Mouse (Mus musculus) CH12.LX (cell line): ENCODE data around the gene Zfp263.

ENCODE experiments used
- CTCF ChIP-seq, 2 experiments: IDR thresholded peaks in 1 of 2; conservative IDR thresholded peaks in 1 of 2; 2 replicates each; pipeline ENCODE4 v1.5.1; 2011 to 2012; ENCODE audit warnings: low read depth in 2 of 2, low read length in 2 of 2, improper control_type of control experiment in 1 of 2, inconsistent platforms in 1 of 2, mild to moderate bottlenecking in 1 of 2, moderate library complexity in 1 of 2
- E2F4 ChIP-seq: IDR thresholded peaks from 2 replicates; pipeline ENCODE4 v1.6.1; 2011; ENCODE audit warnings: low read depth, low read length, improper control_type of control experiment; ENCODE audit not compliant: insufficient replicate concordance
- GABPA ChIP-seq: IDR thresholded peaks from 2 replicates; pipeline ENCODE4 v1.6.1; 2012; ENCODE audit warnings: low read depth, low read length, improper control_type of control experiment, inconsistent platforms; ENCODE audit not compliant: insufficient replicate concordance
- JUN ChIP-seq: IDR thresholded peaks from 2 replicates; pipeline ENCODE4 v1.6.1; 2011; ENCODE audit warnings: low read depth, mild to moderate bottlenecking, low read length, improper control_type of control experiment, moderate library complexity; ENCODE audit not compliant: insufficient read depth
- MAX ChIP-seq: IDR thresholded peaks from 2 replicates; pipeline ENCODE4 v1.6.1; 2011; ENCODE audit warnings: low read length, improper control_type of control experiment
- MYC ChIP-seq: IDR thresholded peaks from 2 replicates; pipeline ENCODE4 v1.6.1; 2011; ENCODE audit warnings: low read depth, mild to moderate bottlenecking, improper control_type of control experiment, low read length
- NRF1 ChIP-seq: IDR thresholded peaks from 2 replicates; pipeline ENCODE4 v1.6.1; 2014; ENCODE audit warnings: low read depth, mild to moderate bottlenecking, inconsistent platforms, low read length, improper control_type of control experiment, moderate library complexity
- POLR2A ChIP-seq: IDR thresholded peaks from 2 replicates; pipeline ENCODE4 v1.6.1; 2011; ENCODE audit warnings: low read depth, mild to moderate bottlenecking, improper control_type of control experiment, low read length
- TCF12 ChIP-seq: IDR thresholded peaks from 2 replicates; pipeline ENCODE4 v1.6.1; 2014; ENCODE audit warnings: low read depth, mild to moderate bottlenecking, inconsistent platforms, low read length, improper control_type of control experiment
- UBTF ChIP-seq: IDR thresholded peaks from 2 replicates; pipeline ENCODE4 v1.6.1; 2012; ENCODE audit warnings: low read depth, mild to moderate bottlenecking, inconsistent platforms, low read length, improper control_type of control experiment, moderate library complexity
- ZC3H11A ChIP-seq: IDR thresholded peaks from 2 replicates; pipeline ENCODE4 v1.6.1; 2012; ENCODE audit warnings: low read depth, mild to moderate bottlenecking, inconsistent platforms, low read length, improper control_type of control experiment

DNA sequence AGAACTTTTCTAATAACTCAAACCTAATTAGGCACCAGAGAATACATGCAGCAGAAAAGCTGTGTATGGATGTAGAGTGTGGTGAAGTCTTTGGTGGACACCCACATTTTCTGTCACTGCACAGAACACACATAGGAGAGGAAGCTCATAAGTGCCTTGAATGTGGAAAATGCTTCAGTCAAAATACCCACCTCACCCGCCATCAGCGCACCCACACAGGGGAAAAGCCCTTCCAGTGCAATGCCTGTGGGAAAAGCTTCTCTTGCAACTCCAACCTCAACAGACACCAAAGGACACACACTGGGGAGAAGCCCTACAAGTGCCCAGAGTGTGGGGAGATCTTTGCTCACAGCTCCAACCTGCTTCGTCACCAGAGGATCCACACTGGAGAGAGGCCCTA, 5.1 kb downstream of the Zfp263 start:
- TF ChIP-seq ZC3H11A (no peak), CTCF (conservative IDR thresholded peaks at IDR 0.05 in 1 of 2, IDR thresholded peaks at IDR 0.05 in 1 of 2; ENCODE audit: low read depth in 2 of 2, low read length in 2 of 2) (no peak), POLR2A (no peak), UBTF (no peak), GABPA (no peak), MAX (no peak), TCF12 (no peak), JUN (no peak), E2F4 (no peak), NRF1 (no peak), MYC (no peak)
